Mouse (Mus musculus) liver, embryonic 15.5 days (tissue): ENCODE results near the gene Afmid. TPM values are rescaled to one million over a fixed set of nuclear protein-coding genes. Genes with fewer than 3 reads are reported as not detected.
A peak's percentile ranks its signal among the peaks of the same experiment; 100 is the strongest.

Experiments
- ATAC-seq: fragments of 200-750 bp; cut with Nextera tagmentation; 2 replicates; pipeline ENCODE4 v1.8.0; 2017; ENCODE audit warnings: moderate number of reproducible peaks, mild to moderate bottlenecking, moderate library complexity; ENCODE audit not compliant: insufficient read depth
- H3K27ac ChIP-seq: fragments of 300-500 bp; sonication (generic); replicated peaks from 2 replicates; pipeline ENCODE4 v1.5.1; 2015; ENCODE audit warnings: mild to moderate bottlenecking, inconsistent platforms
- H3K27me3 ChIP-seq: fragments of 300-500 bp; sonication (generic); 2 replicates; pipeline ENCODE4 v1.6.1; 2015; ENCODE audit warnings: mild to moderate bottlenecking, inconsistent platforms
- H3K36me3 ChIP-seq: fragments of 300-500 bp; sonication (generic); replicated peaks from 2 replicates; pipeline ENCODE4 v1.6.1; 2015; ENCODE audit warnings: moderate library complexity, mild to moderate bottlenecking, inconsistent platforms
- H3K4me1 ChIP-seq: fragments of 300-500 bp; sonication (generic); replicated peaks from 2 replicates; pipeline ENCODE4 v1.6.1; 2015; ENCODE audit warnings: inconsistent platforms
- H3K4me2 ChIP-seq: fragments of 300-500 bp; sonication (generic); 2 replicates; pipeline ENCODE4 v1.6.1; 2015; ENCODE audit warnings: moderate library complexity, mild to moderate bottlenecking, inconsistent platforms
- H3K4me3 ChIP-seq: fragments of 300-500 bp; sonication (generic); replicated peaks from 2 replicates; pipeline ENCODE4 v1.5.1; 2015; ENCODE audit warnings: mild to moderate bottlenecking, inconsistent platforms
- H3K9ac ChIP-seq: fragments of 300-500 bp; sonication (generic); 2 replicates; pipeline ENCODE4 v1.6.1; 2015; ENCODE audit warnings: moderate library complexity, mild to moderate bottlenecking, inconsistent platforms
- H3K9me3 ChIP-seq: fragments of 300-500 bp; sonication (generic); replicated peaks from 2 replicates; pipeline ENCODE4 v1.6.1; 2016; ENCODE audit warnings: inconsistent platforms
- WGBS: fragments of 180-500 bp; shearing (Covaris S2); methylation state at CpG from one replicate; pipeline ENCODE4 v1.1.7; 2015; ENCODE audit warnings: mixed read lengths; ENCODE audit not compliant: insufficient replicate concordance; 5-methylcytosine and 5-hydroxymethylcytosine counted together
- polyA plus RNA-seq: library from polyadenylated mRNA; unstranded; fragments of >200 nt; fragmentation: Nextera tagmentation; extraction: Ambion mirVana; gene quantifications from 2 replicates; pipeline ENCODE4 v1.2.1, GENCODE M21; 2015

Gene Afmid
- 11.8 and 12.0 TPM in 2 replicates for polyA plus RNA-seq

GRCm38 (mm10) chr11:117825333-117826101 is at the start of gene Afmid, which contains the start of gene Tk1:
Gene Afmid (plus strand): TSS chr11:117825924.
Gene Tk1 (minus strand): TSS chr11:117826092.
- peak; percentile 58 for ATAC-seq
- Histone ChIP-seq H3K4me1 (peaks cover 90% of the 10 kb centered on the region), H3K9me3 (no peaks in the 10 kb centered on the region), H3K27ac (peak within 1 kb of the TSS; percentile 93), H3K9ac (peak within 1 kb of the TSS; percentile 90), H3K36me3 (peaks cover 39% of the 10 kb centered on the region), H3K4me2 (peak within 1 kb of the TSS; percentile 90), H3K4me3 (peak within 1 kb of the TSS; percentile 84), H3K27me3 (no peaks in the 10 kb centered on the region)
- under 1% methylated on average over 34 of the region's 34 CpGs for WGBS

DNA sequence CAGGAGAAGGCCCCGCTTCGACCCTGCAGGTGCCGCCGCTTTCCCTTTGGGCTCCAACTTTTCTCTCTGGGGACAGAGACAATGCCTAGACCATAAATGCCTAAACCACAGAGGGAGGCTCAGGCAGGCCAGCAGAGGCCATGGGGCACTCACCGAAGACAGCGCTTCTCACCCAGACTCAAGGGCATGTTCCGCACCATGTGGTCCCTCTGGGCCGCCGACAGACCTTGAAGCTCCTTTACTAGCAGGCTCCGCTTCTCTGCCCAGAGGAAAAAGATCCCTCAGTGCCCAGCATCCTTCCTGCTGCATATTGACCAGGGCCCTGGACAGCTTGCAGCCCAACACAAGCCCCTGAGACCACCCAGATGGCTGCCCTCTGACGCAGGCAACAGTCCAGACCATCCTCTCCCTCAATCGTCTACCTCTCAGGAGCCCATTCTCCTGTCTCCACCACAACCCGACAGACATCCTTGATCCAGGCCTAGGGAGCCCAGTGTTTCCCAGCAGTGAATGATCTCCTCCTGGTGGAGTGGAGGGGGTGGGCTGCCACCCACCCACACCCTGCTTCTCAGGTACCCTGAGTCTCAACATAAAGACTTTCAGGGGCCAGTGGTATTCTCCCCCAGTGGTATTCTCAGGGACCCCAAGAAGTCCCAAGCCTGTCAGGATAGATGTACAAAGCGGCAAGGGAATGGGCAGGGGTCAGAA is 49.5 kb upstream of the Afmid start:
- H3K9ac ChIP-seq = no peak overlapping the region
- ATAC-seq = no peak
- peaks cover 47% of the 10 kb centered on the region for H3K4me1 ChIP-seq
- H3K36me3 ChIP-seq = peaks cover 76% of the 10 kb centered on the region
- no peak overlapping the region; the same call in 1 of the 2 replicates for H3K27ac ChIP-seq
- WGBS = 95% methylated on average over 14 of the region's 14 CpGs
- no peaks in the 10 kb centered on the region for H3K27me3 ChIP-seq
- no peak overlapping the region; the same call in 1 of the 2 replicates for H3K4me2 ChIP-seq
- no peaks in the 10 kb centered on the region for H3K9me3 ChIP-seq
- H3K4me3 ChIP-seq = no peak overlapping the region

GRCm38 (mm10) chr11:117777111-117777510 is 48.6 kb upstream of the Afmid start:
- no peaks in the 10 kb centered on the region for H3K9me3 ChIP-seq
- WGBS = 68% methylated on average over 5 of the region's 5 CpGs
- peak overlapping the region; percentile 60 for H3K27ac ChIP-seq
- peaks cover 68% of the 10 kb centered on the region for H3K36me3 ChIP-seq
- H3K4me2 ChIP-seq = peak overlapping the region; percentile 96
- no peak overlapping the region for H3K9ac ChIP-seq
- peaks cover 56% of the 10 kb centered on the region for H3K4me1 ChIP-seq
- no peak for ATAC-seq
- no peak overlapping the region for H3K4me3 ChIP-seq
- no peaks in the 10 kb centered on the region for H3K27me3 ChIP-seq

- peak overlapping the region; percentile 92; the same call in 1 of the 2 replicates for H3K9ac ChIP-seq
- peak overlapping the region; percentile 96 for H3K4me2 ChIP-seq
- peaks cover 58% of the 10 kb centered on the region for H3K36me3 ChIP-seq
- peak overlapping the region; percentile 99 for H3K27ac ChIP-seq
- H3K27me3 ChIP-seq = no peaks in the 10 kb centered on the region
- no peaks in the 10 kb centered on the region for H3K9me3 ChIP-seq
- no peak for ATAC-seq
- H3K4me3 ChIP-seq = peak overlapping the region; percentile 74; the same call in 1 of the 2 replicates
- peaks cover 62% of the 10 kb centered on the region for H3K4me1 ChIP-seq
- WGBS = 90% methylated on average over 11 of the region's 11 CpGs
Measured at GRCm38 (mm10) chr11:117778031-117778430, 47.7 kb upstream of the Afmid start.

DNA sequence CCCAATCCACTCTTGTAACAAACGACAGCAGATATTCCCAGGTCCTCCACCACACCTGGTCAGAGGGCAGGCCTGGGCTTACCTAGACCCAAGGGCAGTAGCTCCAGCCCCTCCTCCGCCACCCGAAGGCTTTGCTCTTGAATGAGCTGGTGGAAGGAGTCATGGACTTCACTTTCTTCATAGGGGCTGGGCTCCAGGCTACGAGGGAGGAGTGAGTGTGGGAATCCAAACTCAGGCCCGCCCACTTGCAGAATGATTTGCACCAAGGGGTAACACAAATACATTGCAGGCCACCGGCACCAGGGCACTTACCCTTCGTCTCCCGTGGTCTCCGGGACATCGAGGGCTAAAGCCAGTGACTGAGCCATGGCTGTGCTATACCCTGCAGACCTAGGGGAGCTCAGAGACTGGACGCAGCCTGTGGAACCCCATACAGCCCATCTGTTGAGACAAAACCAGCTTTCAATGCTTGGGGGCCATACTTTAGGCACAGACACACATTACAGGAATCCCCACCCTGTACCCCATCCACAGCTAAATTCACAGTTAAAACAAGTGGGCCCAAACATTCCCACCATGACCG is 46.8 kb upstream of the Afmid start:
- peaks cover 67% of the 10 kb centered on the region for H3K4me1 ChIP-seq
- H3K4me3 ChIP-seq = peak overlapping the region; percentile 74
- peaks cover 52% of the 10 kb centered on the region for H3K36me3 ChIP-seq
- no peaks in the 10 kb centered on the region for H3K9me3 ChIP-seq
- peak overlapping the region; percentile 92 for H3K9ac ChIP-seq
- H3K4me2 ChIP-seq = peak overlapping the region; percentile 96
- H3K27me3 ChIP-seq = no peaks in the 10 kb centered on the region
- 22% methylated on average over 12 of the region's 12 CpGs for WGBS
- ATAC-seq = no peak
- H3K27ac ChIP-seq = peak overlapping the region; percentile 99

DNA sequence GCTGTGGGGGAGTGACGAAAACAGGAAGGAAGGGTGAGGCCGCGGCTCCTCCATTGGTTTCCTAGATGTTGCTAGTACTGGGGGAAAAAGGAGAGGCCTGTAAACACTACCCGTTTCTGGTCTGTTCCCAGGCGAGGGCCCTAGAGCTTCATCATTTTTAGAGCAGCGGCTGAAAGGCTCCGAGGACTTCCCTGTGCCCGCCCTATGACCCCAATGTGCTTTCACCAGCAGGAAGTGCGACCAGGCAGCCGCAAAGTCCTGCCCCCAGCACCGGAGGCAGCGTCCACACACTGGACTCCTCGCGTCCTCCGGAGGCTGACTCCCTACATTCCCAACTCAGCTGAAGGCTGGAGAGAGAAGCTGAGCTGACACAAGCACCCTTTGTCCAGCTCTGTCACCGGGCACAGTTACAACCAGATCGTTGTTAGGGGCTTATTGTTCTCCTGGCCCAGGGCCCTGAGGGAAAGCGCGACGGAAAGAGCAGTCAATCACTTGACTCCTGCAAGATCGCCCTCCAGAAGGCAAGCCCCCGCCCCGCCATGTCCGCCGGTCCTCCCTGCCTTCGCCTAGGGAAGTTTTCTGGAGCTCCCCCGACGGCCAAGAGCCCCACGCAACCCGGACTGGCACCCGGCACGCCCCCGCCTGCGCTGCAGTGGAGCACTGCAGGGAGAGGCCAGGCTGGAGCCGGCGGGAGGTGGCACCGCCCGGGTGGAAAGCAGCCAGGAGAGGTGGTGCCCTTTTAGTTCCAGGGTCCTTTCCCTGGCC is 46.1 kb upstream of the Afmid start:
- peaks cover 52% of the 10 kb centered on the region for H3K36me3 ChIP-seq
- peak; percentile 30 for ATAC-seq

DNA sequence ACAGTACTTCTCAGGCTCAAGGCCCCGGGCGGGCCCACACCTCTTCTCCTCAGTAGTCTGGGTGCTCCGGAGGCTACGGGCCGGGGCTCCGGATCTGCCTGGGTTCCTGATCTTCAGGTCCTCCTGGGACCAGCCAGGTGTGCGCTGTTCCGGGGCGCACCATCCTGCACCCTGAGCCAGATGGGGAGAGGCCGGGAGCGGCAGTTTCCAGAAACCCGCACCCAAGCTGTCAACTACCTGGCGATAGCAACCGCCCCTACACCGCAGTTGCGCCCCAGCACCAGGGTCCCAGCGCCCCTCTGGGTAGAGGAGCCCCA is 45.6 kb upstream of the Afmid start:
- Histone ChIP-seq H3K27me3 (no peaks in the 10 kb centered on the region), H3K4me3 (peak overlapping the region; percentile 74), H3K4me1 (peaks cover 79% of the 10 kb centered on the region), H3K27ac (peak overlapping the region; percentile 99), H3K9ac (peak overlapping the region; percentile 92), H3K4me2 (peak overlapping the region; percentile 96), H3K9me3 (no peaks in the 10 kb centered on the region), H3K36me3 (peaks cover 52% of the 10 kb centered on the region)
- WGBS = 0% methylated on average over 17 of the region's 17 CpGs
- peak; percentile 1 for ATAC-seq

More for the DNA sequence above, 46.1 kb upstream of the Afmid start:
- Histone ChIP-seq H3K4me2 (peak overlapping the region; percentile 96), H3K9me3 (no peaks in the 10 kb centered on the region), H3K4me3 (peak overlapping the region; percentile 74), H3K9ac (peak overlapping the region; percentile 92), H3K27ac (peak overlapping the region; percentile 99), H3K27me3 (no peaks in the 10 kb centered on the region), H3K4me1 (peaks cover 74% of the 10 kb centered on the region)
- under 1% methylated on average over 38 of the region's 38 CpGs for WGBS

GRCm38 (mm10) chr11:117780582-117781111 is 45.1 kb upstream of the Afmid start:
- Histone ChIP-seq H3K27ac (peak overlapping the region; percentile 99), H3K4me1 (peaks cover 82% of the 10 kb centered on the region), H3K36me3 (peaks cover 52% of the 10 kb centered on the region), H3K4me3 (peak overlapping the region; percentile 74), H3K27me3 (no peaks in the 10 kb centered on the region), H3K9ac (peak overlapping the region; percentile 92), H3K9me3 (no peaks in the 10 kb centered on the region), H3K4me2 (peak overlapping the region; percentile 96)
- ATAC-seq = peak; percentile 75
- under 1% methylated on average over 19 of the region's 19 CpGs for WGBS

- peaks cover 52% of the 10 kb centered on the region for H3K36me3 ChIP-seq
- WGBS = 2% methylated on average over 18 of the region's 18 CpGs
- ATAC-seq = peak; percentile 8
- peaks cover 82% of the 10 kb centered on the region for H3K4me1 ChIP-seq
- peak overlapping the region; percentile 74 for H3K4me3 ChIP-seq
- H3K9me3 ChIP-seq = no peaks in the 10 kb centered on the region
- peak overlapping the region; percentile 99 for H3K27ac ChIP-seq
- peak overlapping the region; percentile 92 for H3K9ac ChIP-seq
- H3K27me3 ChIP-seq = no peaks in the 10 kb centered on the region
- peak overlapping the region; percentile 96 for H3K4me2 ChIP-seq
Measured at GRCm38 (mm10) chr11:117781199-117781821, 44.4 kb upstream of the Afmid start.
